Mouse (Mus musculus): ENCODE measurements around the gene Net1.
"Not testable (repeated sequence)": the region's sequence is repeated elsewhere in the genome, so short reads cannot be mapped to it uniquely, and the experiment has no call there.

Gene Net1

GRCm38 (mm10) chr13:3891479-3892087 is 26.4 kb downstream of the Net1 start:
- no peak for DNase-seq (ENCODE audit: low read depth, low spot score)

GRCm38 (mm10) chr13:3890061-3890460 is 28.0 kb downstream of the Net1 start:
- DNase-seq (ENCODE audit: low read depth, low spot score), result no peak

GRCm38 (mm10) chr13:3889111-3889510 is 28.9 kb downstream of the Net1 start:
- no peak for DNase-seq (ENCODE audit: low read depth, low spot score)

- no peak for DNase-seq (ENCODE audit: low read depth, low spot score)
Observed at GRCm38 (mm10) chr13:3886663-3887062, 31.4 kb downstream of the Net1 start.

GRCm38 (mm10) chr13:3877679-3878220 is 40.3 kb downstream of the Net1 start:
- DNase-seq (ENCODE audit: low read depth, low spot score), result no peak

- no peak for DNase-seq (ENCODE audit: low read depth, low spot score)
Observed at GRCm38 (mm10) chr13:3877185-3877584, 40.8 kb downstream of the Net1 start.

GRCm38 (mm10) chr13:3876448-3876847 is 41.6 kb downstream of the Net1 start:
- no peak for DNase-seq (ENCODE audit: low read depth, low spot score)

- DNase-seq (ENCODE audit: low read depth, low spot score), result no peak
Observed at GRCm38 (mm10) chr13:3872832-3873231, 45.2 kb downstream of the Net1 start.

- DNase-seq (ENCODE audit: low read depth, low spot score), result no peak
Observed at GRCm38 (mm10) chr13:3869901-3870300, 48.1 kb downstream of the Net1 start.

- DNase-seq (ENCODE audit: low read depth, low spot score), result no peak
Observed at GRCm38 (mm10) chr13:3867158-3867557, 50.9 kb downstream of the Net1 start.

- DNase-seq (ENCODE audit: low read depth, low spot score), result no peak
Observed at GRCm38 (mm10) chr13:3866355-3867052, 51.5 kb downstream of the Net1 start.

GRCm38 (mm10) chr13:3865648-3866354 is 52.2 kb downstream of the Net1 start:
- DNase-seq (ENCODE audit: low read depth, low spot score), result no peak

GRCm38 (mm10) chr13:3862922-3863580 is 55.0 kb downstream of the Net1 start:
- DNase-seq (ENCODE audit: low read depth, low spot score), result no peak

GRCm38 (mm10) chr13:3862325-3862724 is 55.7 kb downstream of the Net1 start:
- DNase-seq (ENCODE audit: low read depth, low spot score), result no peak

- no peak for DNase-seq (ENCODE audit: low read depth, low spot score)
Observed at GRCm38 (mm10) chr13:3861251-3861650, 56.8 kb downstream of the Net1 start.

- no peak for DNase-seq (ENCODE audit: low read depth, low spot score)
Observed at GRCm38 (mm10) chr13:3856252-3856651, 61.8 kb downstream of the Net1 start.

- no peak for DNase-seq (ENCODE audit: low read depth, low spot score)
Observed at GRCm38 (mm10) chr13:3854856-3855255, 63.2 kb downstream of the Net1 start.

- not testable (repeated sequence) for DNase-seq (ENCODE audit: low read depth, low spot score)
Observed at GRCm38 (mm10) chr13:3853648-3854333, 64.2 kb downstream of the Net1 start, which contains the start of gene Calm5. Calm5 (plus strand) TSS chr13:3854173.

- DNase-seq (ENCODE audit: low read depth, low spot score), result no peak
Observed at GRCm38 (mm10) chr13:3850330-3850729, 67.7 kb downstream of the Net1 start.

GRCm38 (mm10) chr13:3840662-3841061 is 77.4 kb downstream of the Net1 start:
- not testable (repeated sequence) for DNase-seq (ENCODE audit: low read depth, low spot score)

GRCm38 (mm10) chr13:3837312-3837807 is 80.7 kb downstream of the Net1 start, which contains the start of gene Calm4:
Calm4 (plus strand) TSS chr13:3837757.
- DNase-seq (ENCODE audit: low read depth, low spot score), result not testable (repeated sequence)
